Mouse (Mus musculus) heart, adult 2 months (tissue): ENCODE data around the gene Denr. TPM values are rescaled to one million over a fixed set of nuclear protein-coding genes. Genes with fewer than 3 reads are reported as not detected.

Source experiments
- DNase-seq, 2 experiments: peaks; one replicate each; pipeline ENCODE4 v3.0.0; 2021
- H3K27ac ChIP-seq: fragments of 200-600 bp; 2 replicates; pipeline ENCODE4 v1.8.1; 2022
- H3K27me3 ChIP-seq: fragments of 200-500 bp; 2 replicates; pipeline ENCODE4 v1.6.1; 2012; ENCODE audit warnings: mild to moderate bottlenecking, low read length, inconsistent platforms, mixed read lengths; ENCODE audit not compliant: control insufficient read depth, insufficient read depth
- H3K36me3 ChIP-seq: fragments of 200-500 bp; 2 replicates; pipeline ENCODE4 v1.6.1; 2012; ENCODE audit warnings: low read length, inconsistent platforms; ENCODE audit not compliant: control insufficient read depth, insufficient read depth
- H3K4me1 ChIP-seq: fragments of 200-500 bp; 2 replicates; pipeline ENCODE4 v1.6.1; 2011; ENCODE audit warnings: low read length; ENCODE audit not compliant: control insufficient read depth, insufficient read depth
- H3K4me3 ChIP-seq: fragments of 200-600 bp; 2 replicates; pipeline ENCODE4 v1.8.1; 2022
- H3K79me2 ChIP-seq: fragments of 200-500 bp; replicated peaks from 2 replicates; pipeline ENCODE4 v1.6.1; 2012; ENCODE audit warnings: mild to moderate bottlenecking, inconsistent platforms, low read length, moderate library complexity, mixed read lengths; ENCODE audit not compliant: control insufficient read depth, insufficient read depth
- H3K9ac ChIP-seq: fragments of 200-500 bp; 2 replicates; pipeline ENCODE4 v1.6.1; 2012; ENCODE audit warnings: low read depth, mild to moderate bottlenecking, control low read depth, inconsistent platforms, low read length, mixed read lengths
- CTCF ChIP-seq: fragments of 200-600 bp; IDR thresholded peaks from 2 replicates; pipeline ENCODE4 v1.8.1; 2022; ENCODE audit warnings: antibody characterized with exemption, mild to moderate bottlenecking, moderate library complexity
- EP300 ChIP-seq: fragments of 200-500 bp; IDR thresholded peaks from 2 replicates; pipeline ENCODE4 v1.6.1; 2011; ENCODE audit warnings: low read depth, low read length, control low read depth; ENCODE audit not compliant: insufficient read depth
- POLR2A ChIP-seq: fragments of 200-500 bp; IDR thresholded peaks from 2 replicates; pipeline ENCODE4 v1.6.1; 2011; ENCODE audit warnings: mild to moderate bottlenecking, low read depth, low read length, control low read depth; ENCODE audit not compliant: insufficient read depth
- WGBS: fragments of 180-500 bp; shearing (Covaris S2); methylation state at CpG from one replicate; pipeline ENCODE4 v1.1.7; 2018; 5-methylcytosine and 5-hydroxymethylcytosine counted together
- intact Hi-C: fragments of 180-260 bp; cut with DNase I; formaldehyde crosslinking; loops from one replicate; pipeline ENCODE4 v1.15.1; 2025
- polyA plus RNA-seq: library from polyadenylated mRNA; depleted of rRNA; stranded (reverse); fragments of >200 nt; gene quantifications from 2 replicates; pipeline ENCODE4 v1.2.3, GENCODE M21; 2012
- total RNA-seq, 2 experiments: library from RNA; stranded (reverse); gene quantifications; 2 replicates each; pipeline ENCODE4 v1.2.3; 2021

Denr gene
- total and polyA plus RNA-seq, 3 experiments, result 35.1 to 58.8 (median 49.6) TPM

- TF ChIP-seq CTCF, result no peak
- TF ChIP-seq EP300, result no peak
- Histone ChIP-seq H3K79me2 (no peaks in the 10 kb centered on the region), H3K27me3 (no peaks in the 10 kb centered on the region), H3K27ac (no peak overlapping the region), H3K4me3 (no peak overlapping the region), H3K9ac (no peak overlapping the region), H3K4me1 (no peaks in the 10 kb centered on the region), H3K36me3 (no peaks in the 10 kb centered on the region)
- intact Hi-C loops, result no loop called here
- no peak for DNase-seq
- 83% methylated on average over 5 of the region's 5 CpGs for WGBS
Observed at GRCm38 (mm10) chr5:123893520-123893919, 13.5 kb upstream of the Denr start.

- H3K4me1 ChIP-seq, result no peaks in the 10 kb centered on the region
- intact Hi-C loops, result no loop called here
- no peaks in the 10 kb centered on the region for H3K27me3 ChIP-seq
- DNase-seq, result no peak
- 78% methylated on average over 11 of the region's 11 CpGs for WGBS
- H3K9ac ChIP-seq, result no peak overlapping the region
- H3K36me3 ChIP-seq, result no peaks in the 10 kb centered on the region
- TF ChIP-seq POLR2A (no peak), CTCF (no peak), EP300 (no peak)
- no peak overlapping the region for H3K4me3 ChIP-seq
- H3K27ac ChIP-seq, result no peak overlapping the region
- no peaks in the 10 kb centered on the region for H3K79me2 ChIP-seq
Observed at GRCm38 (mm10) chr5:123896395-123896794, 10.6 kb upstream of the Denr start.

DNA sequence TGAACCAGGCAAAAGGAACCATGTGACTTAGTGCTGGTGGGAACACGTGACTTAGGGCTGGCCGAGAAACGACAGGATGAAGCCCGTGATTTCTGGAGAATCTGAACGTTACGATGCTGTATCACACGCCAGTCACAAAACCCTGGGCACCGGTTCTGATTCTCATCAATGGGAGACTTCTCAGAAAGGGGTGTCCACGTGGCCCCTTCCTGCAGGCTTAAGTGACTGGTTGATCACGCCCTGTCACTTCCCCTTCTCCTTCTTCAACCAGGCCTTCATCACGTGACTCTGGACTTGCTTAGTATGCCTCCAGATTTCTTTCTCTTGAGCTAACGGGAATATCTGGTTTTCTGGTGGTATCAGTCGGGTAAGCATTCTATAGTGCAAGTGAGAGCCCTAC is 9.6 kb upstream of the Denr start:
- H3K4me3 ChIP-seq, result no peak overlapping the region
- no peaks in the 10 kb centered on the region for H3K79me2 ChIP-seq
- no peaks in the 10 kb centered on the region for H3K4me1 ChIP-seq
- H3K27me3 ChIP-seq, result no peaks in the 10 kb centered on the region
- no peak for TF ChIP-seq CTCF
- WGBS, result 70% methylated on average over 13 of the region's 13 CpGs
- no peaks in the 10 kb centered on the region for H3K36me3 ChIP-seq
- no peak overlapping the region for H3K27ac ChIP-seq
- peak in 1 of 2 experiments; percentile 17 for DNase-seq
- no peak overlapping the region for H3K9ac ChIP-seq
- intact Hi-C loops, result no loop called here

GRCm38 (mm10) chr5:123904059-123904672 is 2.8 kb upstream of the Denr start:
- Histone ChIP-seq H3K4me3 (no peak overlapping the region), H3K27me3 (no peaks in the 10 kb centered on the region), H3K9ac (no peak overlapping the region), H3K36me3 (no peaks in the 10 kb centered on the region), H3K79me2 (peaks cover 3% of the 10 kb centered on the region), H3K27ac (no peak overlapping the region), H3K4me1 (peaks cover 4% of the 10 kb centered on the region)
- intact Hi-C loops, result no loop called here
- WGBS, result 62% methylated on average over 11 of the region's 11 CpGs
- no peak for TF ChIP-seq CTCF
- TF ChIP-seq EP300, result no peak
- no peak for TF ChIP-seq POLR2A
- no peak for DNase-seq

DNA sequence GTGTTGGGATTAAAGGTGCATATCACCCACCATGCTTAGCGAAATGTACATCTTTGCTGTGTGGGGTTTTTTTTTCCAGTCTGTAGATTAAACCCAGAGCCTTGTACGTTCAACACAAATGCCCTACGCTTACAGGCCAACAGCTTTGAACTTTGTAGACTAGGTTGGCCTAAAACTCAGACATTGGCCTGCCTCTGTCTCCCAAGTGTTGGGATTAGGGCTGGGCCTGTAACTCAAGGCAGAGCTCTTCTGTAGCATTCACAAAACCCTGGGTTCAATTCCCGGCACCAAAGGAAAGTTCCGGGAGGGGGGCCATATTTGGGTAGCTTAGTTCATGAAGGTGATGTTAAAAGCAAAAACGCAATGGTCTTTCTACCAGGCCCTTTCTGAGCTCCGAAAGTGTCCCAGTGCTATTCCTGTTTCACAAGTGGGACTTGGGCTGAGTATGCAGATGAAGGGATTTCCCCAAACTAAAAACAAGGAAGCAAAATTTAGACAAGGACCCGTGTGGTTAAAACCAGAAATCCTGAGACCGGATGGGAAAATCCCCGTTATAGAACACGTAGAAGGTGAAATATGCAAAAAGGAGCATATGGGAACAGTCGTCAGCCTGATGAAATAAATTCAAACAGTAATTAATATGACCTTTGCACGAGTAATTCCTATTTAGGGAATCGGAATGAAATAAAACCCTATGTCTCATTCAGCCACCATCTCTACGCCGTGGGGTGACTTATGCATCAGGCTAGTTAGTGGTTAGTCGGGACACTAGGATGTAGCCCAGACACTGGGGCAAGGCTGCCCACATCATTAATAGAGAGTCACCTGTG is 614 bp upstream of the Denr start:
- Histone ChIP-seq H3K4me3 (no peak overlapping the region), H3K36me3 (no peaks in the 10 kb centered on the region), H3K27me3 (no peaks in the 10 kb centered on the region), H3K79me2 (peaks cover 6% of the 10 kb centered on the region), H3K4me1 (peaks cover 4% of the 10 kb centered on the region), H3K9ac (no peak overlapping the region), H3K27ac (no peak overlapping the region)
- WGBS, result 68% methylated on average over 17 of the region's 17 CpGs
- TF ChIP-seq POLR2A (no peak), EP300 (no peak), CTCF (no peak)
- intact Hi-C loops, result loop anchor here (2.0 to 5.0 kb wide), 5 partner anchors 76 to 280 kb away; partner anchors contain the start of genes Kntc1, Rsrc2 and Zcchc8
- DNase-seq, result no peak

- TF ChIP-seq CTCF (no peak), POLR2A (no peak), EP300 (no peak)
- H3K79me2 ChIP-seq, result peaks cover 6% of the 10 kb centered on the region
- H3K36me3 ChIP-seq, result no peaks in the 10 kb centered on the region; the same call in 1 of the 2 replicates
- peak overlapping the region; percentile 94 for H3K9ac ChIP-seq
- peak overlapping the region; percentile 98 for H3K27ac ChIP-seq
- no peaks in the 10 kb centered on the region for H3K27me3 ChIP-seq
- peak overlapping the region; percentile 93 for H3K4me3 ChIP-seq
- peaks cover 4% of the 10 kb centered on the region for H3K4me1 ChIP-seq
- intact Hi-C loops, result loop anchor here (2.0 to 5.0 kb wide), 5 partner anchors 77 to 281 kb away; partner anchors contain the start of genes Kntc1, Rsrc2 and Zcchc8
- under 1% methylated on average over 10 of the region's 10 CpGs for WGBS
- DNase-seq, result no peak
Observed at GRCm38 (mm10) chr5:123907631-123907977, 629 bp downstream of the Denr start.
